Mouse (Mus musculus): Measurements from ENCODE around the gene 4933434E20Rik.

GRCm38 (mm10) chr3:90076921-90077716, 25.7 kb downstream of the 4933434E20Rik start:
- TF ChIP-seq CTCF (IDR thresholded peaks at IDR 0.05; ENCODE audit: borderline replicate concordance, extremely low read depth, insufficient read depth, insufficient read length) (peak; percentile 79; the same call in 1 of the 2 replicates), POLR2A (IDR thresholded peaks at IDR 0.05; ENCODE audit: borderline replicate concordance, extremely low read depth, insufficient read depth, insufficient read length, poor library complexity, severe bottlenecking) (no peak)

All from brain, embryonic 14.5 days (tissue).